8 mouse cellular contexts compared by ENCODE assay signal in the genomic region with DNA sequence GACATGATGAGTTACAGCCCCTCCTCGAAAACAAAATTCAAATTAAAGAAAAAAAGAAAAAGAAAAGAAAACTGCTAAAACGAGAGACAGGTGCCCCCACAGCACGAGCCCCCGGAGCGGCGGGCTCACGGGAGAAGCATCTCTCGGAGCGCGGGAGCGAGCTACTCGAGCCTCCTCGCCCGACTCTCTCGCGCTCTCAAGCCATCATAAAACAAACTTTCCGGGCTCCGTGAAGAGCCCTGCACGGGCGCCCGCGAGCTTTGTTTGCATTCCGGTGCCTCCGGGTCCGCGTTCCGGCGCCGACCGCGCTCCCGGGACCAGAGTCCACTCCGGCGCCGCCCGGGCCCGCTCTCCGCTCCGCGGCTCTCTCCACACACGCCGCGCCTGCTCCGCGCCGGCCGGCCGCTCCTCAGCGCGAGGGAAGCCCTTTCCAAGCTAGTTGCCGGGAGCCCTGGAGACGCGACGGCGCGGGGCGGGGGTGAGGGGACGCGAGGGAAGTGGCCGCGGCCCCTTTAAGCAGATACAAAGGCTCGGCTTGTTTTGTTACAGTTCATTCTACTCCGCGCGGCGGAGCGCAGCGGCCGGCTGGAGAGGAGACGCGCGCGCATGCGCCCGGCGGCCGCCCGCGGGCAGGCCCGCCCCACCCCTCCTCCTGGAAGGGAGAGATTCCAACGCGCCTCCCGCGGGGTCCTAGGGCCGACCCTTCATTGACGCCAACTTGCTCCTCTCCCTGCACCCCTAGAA. TPM values are rescaled to one million over a fixed set of nuclear protein-coding genes. Genes with fewer than 3 reads are reported as not detected.
A peak's percentile ranks its signal among the peaks of the same experiment; 100 is the strongest.
DNase-seq lines count a peak whose midpoint lies in the region; ATAC-seq and TF ChIP-seq lines count a peak whose summit lies in the region.

A gene (minus strand): TSS at position 600 of the 744 bp plus-strand sequence.

- peak within 1 kb of the TSS; percentile 84 for H3K9ac ChIP-seq in embryonic facial prominence, embryonic 15.5 days
- H3K9ac ChIP-seq in heart, embryonic 11.5 days (ENCODE audit: low read depth, low read length) = peak within 1 kb of the TSS; percentile 87
- H3K9ac ChIP-seq in kidney, embryonic 14.5 days (ENCODE audit: low read depth, low read length) = peak within 1 kb of the TSS; percentile 88
- peak within 1 kb of the TSS; percentile 86 for H3K9ac ChIP-seq in limb, embryonic 13.5 days
- H3K9ac ChIP-seq in midbrain, embryonic 15.5 days = peak within 1 kb of the TSS; percentile 54

- peak within 1 kb of the TSS; percentile 90 for H3K4me2 ChIP-seq in embryonic facial prominence, embryonic 15.5 days (replicated peaks)
- peak within 1 kb of the TSS; percentile 96 for H3K4me2 ChIP-seq in heart, embryonic 11.5 days
- H3K4me2 ChIP-seq in kidney, embryonic 14.5 days (replicated peaks; ENCODE audit: low read depth, low read length) = peak within 1 kb of the TSS; percentile 92
- H3K4me2 ChIP-seq in limb, embryonic 13.5 days (replicated peaks) = peak within 1 kb of the TSS; percentile 89
- H3K4me2 ChIP-seq in midbrain, embryonic 15.5 days = peak within 1 kb of the TSS; percentile 97

- under 1% methylated on average over 86 of the region's 86 CpGs for WGBS in embryonic facial prominence, embryonic 15.5 days
- under 1% methylated on average over 74 of the region's 86 CpGs for WGBS in heart, embryonic 11.5 days (ENCODE audit: insufficient replicate concordance)
- WGBS in kidney, embryonic 14.5 days = under 1% methylated on average over 73 of the region's 86 CpGs
- 0% methylated on average over 83 of the region's 86 CpGs for WGBS in limb, embryonic 13.5 days
- WGBS in midbrain, embryonic 15.5 days = under 1% methylated on average over 86 of the region's 86 CpGs

- H3K4me1 ChIP-seq in bone marrow macrophage, adult 2 months (ENCODE audit: control insufficient read depth, insufficient read depth, low read length) = no peaks in the 10 kb centered on the region
- H3K4me1 ChIP-seq in embryonic facial prominence, embryonic 15.5 days = peaks cover 20% of the 10 kb centered on the region
- peaks cover 20% of the 10 kb centered on the region for H3K4me1 ChIP-seq in heart, embryonic 11.5 days (ENCODE audit: control insufficient read depth, insufficient read depth, low read length)
- H3K4me1 ChIP-seq in kidney, embryonic 14.5 days (ENCODE audit: control insufficient read depth, insufficient read depth, low read length) = peaks cover 16% of the 10 kb centered on the region
- H3K4me1 ChIP-seq in limb, embryonic 13.5 days = peaks cover 24% of the 10 kb centered on the region
- peaks cover 26% of the 10 kb centered on the region for H3K4me1 ChIP-seq in midbrain, embryonic 15.5 days

- H3K27me3 ChIP-seq in embryonic facial prominence, embryonic 15.5 days = no peaks in the 10 kb centered on the region
- H3K27me3 ChIP-seq in heart, embryonic 11.5 days (ENCODE audit: control insufficient read depth, insufficient read depth, low read length) = no peaks in the 10 kb centered on the region
- H3K27me3 ChIP-seq in kidney, embryonic 14.5 days (ENCODE audit: control insufficient read depth, insufficient read depth, low read length) = no peaks in the 10 kb centered on the region
- 0 out of 2 replicates have a peak, but pooled peaks cover 3% of the 10 kb centered on the region for H3K27me3 ChIP-seq in limb, embryonic 13.5 days
- H3K27me3 ChIP-seq in midbrain, embryonic 15.5 days (replicated peaks) = no peaks in the 10 kb centered on the region

- peak within 1 kb of the TSS; percentile 44 for H3K27ac ChIP-seq in bone marrow macrophage, adult 2 months (ENCODE audit: insufficient read depth, low read depth, low read length)
- H3K27ac ChIP-seq in embryonic facial prominence, embryonic 15.5 days (replicated peaks) = peak within 1 kb of the TSS; percentile 98
- H3K27ac ChIP-seq in heart, embryonic 11.5 days (ENCODE audit: low read depth, low read length) = peak within 1 kb of the TSS; percentile 97
- peak within 1 kb of the TSS; percentile 99 for H3K27ac ChIP-seq in kidney, embryonic 14.5 days (ENCODE audit: low read depth, low read length)
- H3K27ac ChIP-seq in limb, embryonic 13.5 days = peak within 1 kb of the TSS; percentile 99
- H3K27ac ChIP-seq in midbrain, embryonic 15.5 days = peak within 1 kb of the TSS; percentile 90

- no peak for TF ChIP-seq POLR2A in bone marrow macrophage, adult 2 months (IDR thresholded peaks at IDR 0.05; ENCODE audit: borderline replicate concordance, low read depth, low read length)

- peak; percentile 94 for ATAC-seq in embryonic facial prominence, embryonic 15.5 days (ENCODE audit: insufficient number of reproducible peaks, low FRiP score, low TSS enrichment, low read depth)
- ATAC-seq in heart, embryonic 11.5 days (replicated peaks; ENCODE audit: insufficient number of reproducible peaks, low FRiP score, low TSS enrichment) = peak; percentile 91
- ATAC-seq in kidney, embryonic 14.5 days (ENCODE audit: low FRiP score, low TSS enrichment) = peak; percentile 97
- ATAC-seq in limb, embryonic 13.5 days (ENCODE audit: low FRiP score, low read depth) = peak; percentile 94
- ATAC-seq in midbrain, embryonic 15.5 days (replicated peaks) = peak; percentile 96

- TF ChIP-seq CTCF in bone marrow macrophage, adult 2 months (IDR thresholded peaks at IDR 0.05; ENCODE audit: low read depth, low read length) = no peak

- H3K36me3 ChIP-seq in embryonic facial prominence, embryonic 15.5 days = no peaks in the 10 kb centered on the region
- no peaks in the 10 kb centered on the region for H3K36me3 ChIP-seq in heart, embryonic 11.5 days (ENCODE audit: control insufficient read depth, insufficient read depth, low read length)
- no peaks in the 10 kb centered on the region for H3K36me3 ChIP-seq in kidney, embryonic 14.5 days (ENCODE audit: control insufficient read depth, insufficient read depth, low read length)
- no peaks in the 10 kb centered on the region for H3K36me3 ChIP-seq in limb, embryonic 13.5 days
- H3K36me3 ChIP-seq in midbrain, embryonic 15.5 days (replicated peaks) = no peaks in the 10 kb centered on the region

- 0 out of 2 replicates have a peak, but pooled peaks cover under 1% of the 10 kb centered on the region for H3K9me3 ChIP-seq in embryonic facial prominence, embryonic 15.5 days (replicated peaks)
- H3K9me3 ChIP-seq in heart, embryonic 11.5 days (replicated peaks; ENCODE audit: control insufficient read depth, low read length) = peaks cover under 1% of the 10 kb centered on the region; the same call in 1 of the 2 replicates
- H3K9me3 ChIP-seq in kidney, embryonic 14.5 days (ENCODE audit: control insufficient read depth, low read length) = 0 out of 2 replicates have a peak, but pooled peaks cover 3% of the 10 kb centered on the region
- peaks cover 10% of the 10 kb centered on the region; the same call in 1 of the 2 replicates for H3K9me3 ChIP-seq in limb, embryonic 13.5 days
- no peaks in the 10 kb centered on the region for H3K9me3 ChIP-seq in midbrain, embryonic 15.5 days

- DNase-seq in 3134 (ENCODE audit: extremely low read depth, insufficient read length, low spot score) = peak; percentile 96
- DNase-seq in spleen, postnatal 14 days (ENCODE audit: low spot score in 2 of 2) = peak; percentile 25 to 36

- H3K4me3 ChIP-seq in bone marrow macrophage, adult 2 months (ENCODE audit: insufficient read depth, low read length) = peak within 1 kb of the TSS; percentile 67
- H3K4me3 ChIP-seq in embryonic facial prominence, embryonic 15.5 days (replicated peaks) = peak within 1 kb of the TSS; percentile 70
- peak within 1 kb of the TSS; percentile 96 for H3K4me3 ChIP-seq in heart, embryonic 11.5 days (ENCODE audit: low read depth, low read length)
- peak within 1 kb of the TSS; percentile 88 for H3K4me3 ChIP-seq in kidney, embryonic 14.5 days (ENCODE audit: low read length)
- peak within 1 kb of the TSS; percentile 82 for H3K4me3 ChIP-seq in limb, embryonic 13.5 days
- peak within 1 kb of the TSS; percentile 82 for H3K4me3 ChIP-seq in midbrain, embryonic 15.5 days

RNA-seq across cellular contexts. Expression of the gene that starts here (rescaled TPM):
- polyA plus RNA-seq in bone marrow macrophage, adult 2 months (2012; ENCODE audit: insufficient read depth, insufficient read length, missing spikeins) = not detected in 2 replicates
- 8.3 and 9.1 TPM in 2 replicates for polyA plus RNA-seq in embryonic facial prominence, embryonic 15.5 days (2015; fragmentation: Nextera tagmentation; extraction: Ambion mirVana)
- polyA plus RNA-seq in heart, embryonic 11.5 days (2014; fragmentation: Nextera tagmentation; extraction: Ambion mirVana) = 7.9 and 9.2 TPM in 2 replicates
- 10.6 and 10.9 TPM in 2 replicates for polyA plus RNA-seq in kidney, embryonic 14.5 days (2014; fragmentation: Nextera tagmentation; extraction: Ambion mirVana)
- 12.5 and 13.9 TPM in 2 replicates for polyA plus RNA-seq in limb, embryonic 13.5 days (2015; fragmentation: Nextera tagmentation; extraction: Ambion mirVana)
- polyA plus RNA-seq in midbrain, embryonic 15.5 days (2015; fragmentation: Nextera tagmentation; extraction: Ambion mirVana) = 35.0 and 38.2 TPM in 2 replicates

Comparison
In these comparisons a context has a peak if more than half of its experiments do, and no peak if none do; other contexts are left out.
1. Peak in every context shown above with its lines: DNase-seq, ATAC-seq, H3K4me3 ChIP-seq and H3K27ac ChIP-seq.
2. H3K27ac ChIP-seq: peak in every context shown above with its lines; median percentile 99 in kidney, embryonic 14.5 days; 99 in limb, embryonic 13.5 days; 98 in embryonic facial prominence, embryonic 15.5 days; 97 in heart, embryonic 11.5 days; 90 in midbrain, embryonic 15.5 days; 44 in bone marrow macrophage, adult 2 months.